Mouse (Mus musculus) lung, postnatal 0 days (tissue): ENCODE results near the gene Fam3c.

ENCODE experiments used
- CTCF ChIP-seq: IDR thresholded peaks from 2 replicates; pipeline ENCODE4 v1.5.1; 2016; ENCODE audit warnings: antibody characterized with exemption, mild to moderate bottlenecking
- EP300 ChIP-seq: IDR thresholded peaks from 2 replicates; pipeline ENCODE4 v1.6.1; 2016; ENCODE audit warnings: antibody characterized with exemption, mild to moderate bottlenecking, control low read depth

GRCm38 (mm10) chr6:22402548-22403164 lies 46.6 kb upstream of the Fam3c start:
- no peak for TF ChIP-seq EP300
- no peak for TF ChIP-seq CTCF
